Mouse (Mus musculus) forebrain, embryonic 15.5 days (tissue): ENCODE results near the gene Nceh1. TPM values are rescaled to one million over a fixed set of nuclear protein-coding genes. Genes with fewer than 3 reads are reported as not detected.
A peak's percentile ranks its signal among the peaks of the same experiment; 100 is the strongest.
"Not testable (repeated sequence)": the region's sequence is repeated elsewhere in the genome, so short reads cannot be mapped to it uniquely, and the experiment has no call there.

Experiments used
- ATAC-seq: fragments of 200-750 bp; cut with Nextera tagmentation; replicated peaks from 2 replicates; pipeline ENCODE4 v1.8.0; 2017; ENCODE audit warnings: mild to moderate bottlenecking, moderate TSS enrichment, moderate library complexity
- H3K27ac ChIP-seq: fragments of 300-500 bp; sonication (generic); replicated peaks from 2 replicates; pipeline ENCODE4 v1.5.1; 2015; ENCODE audit warnings: mild to moderate bottlenecking, inconsistent platforms
- H3K27me3 ChIP-seq: fragments of 300-500 bp; sonication (generic); 2 replicates; pipeline ENCODE4 v1.6.1; 2015; ENCODE audit warnings: inconsistent platforms
- H3K36me3 ChIP-seq: fragments of 300-500 bp; sonication (generic); 2 replicates; pipeline ENCODE4 v1.6.1; 2015; ENCODE audit warnings: mild to moderate bottlenecking, inconsistent platforms
- H3K4me1 ChIP-seq: fragments of 300-500 bp; sonication (generic); 2 replicates; pipeline ENCODE4 v1.6.1; 2015; ENCODE audit warnings: inconsistent platforms
- H3K4me2 ChIP-seq: fragments of 300-500 bp; sonication (generic); replicated peaks from 2 replicates; pipeline ENCODE4 v1.6.1; 2015; ENCODE audit warnings: mild to moderate bottlenecking, inconsistent platforms
- H3K4me3 ChIP-seq: fragments of 300-500 bp; sonication (generic); 2 replicates; pipeline ENCODE4 v1.5.1; 2015; ENCODE audit warnings: mild to moderate bottlenecking, inconsistent platforms
- H3K9ac ChIP-seq: fragments of 300-500 bp; sonication (generic); replicated peaks from 2 replicates; pipeline ENCODE4 v1.6.1; 2015; ENCODE audit warnings: mild to moderate bottlenecking, inconsistent platforms
- H3K9me3 ChIP-seq: fragments of 300-500 bp; sonication (generic); 2 replicates; pipeline ENCODE4 v1.6.1; 2016; ENCODE audit warnings: inconsistent platforms
- WGBS: fragments of 180-500 bp; shearing (Covaris S2); methylation state at CpG from one replicate; pipeline ENCODE4 v1.1.7; 2015; ENCODE audit warnings: mixed read lengths; 5-methylcytosine and 5-hydroxymethylcytosine counted together
- polyA plus RNA-seq: library from polyadenylated mRNA; unstranded; fragments of >200 nt; fragmentation: Nextera tagmentation; extraction: Ambion mirVana; gene quantifications from 2 replicates; pipeline ENCODE4 v1.2.1, GENCODE M21; 2015

Nceh1 gene
- polyA plus RNA-seq, 1 experiment from 2014 or later = 7.2 TPM

DNA sequence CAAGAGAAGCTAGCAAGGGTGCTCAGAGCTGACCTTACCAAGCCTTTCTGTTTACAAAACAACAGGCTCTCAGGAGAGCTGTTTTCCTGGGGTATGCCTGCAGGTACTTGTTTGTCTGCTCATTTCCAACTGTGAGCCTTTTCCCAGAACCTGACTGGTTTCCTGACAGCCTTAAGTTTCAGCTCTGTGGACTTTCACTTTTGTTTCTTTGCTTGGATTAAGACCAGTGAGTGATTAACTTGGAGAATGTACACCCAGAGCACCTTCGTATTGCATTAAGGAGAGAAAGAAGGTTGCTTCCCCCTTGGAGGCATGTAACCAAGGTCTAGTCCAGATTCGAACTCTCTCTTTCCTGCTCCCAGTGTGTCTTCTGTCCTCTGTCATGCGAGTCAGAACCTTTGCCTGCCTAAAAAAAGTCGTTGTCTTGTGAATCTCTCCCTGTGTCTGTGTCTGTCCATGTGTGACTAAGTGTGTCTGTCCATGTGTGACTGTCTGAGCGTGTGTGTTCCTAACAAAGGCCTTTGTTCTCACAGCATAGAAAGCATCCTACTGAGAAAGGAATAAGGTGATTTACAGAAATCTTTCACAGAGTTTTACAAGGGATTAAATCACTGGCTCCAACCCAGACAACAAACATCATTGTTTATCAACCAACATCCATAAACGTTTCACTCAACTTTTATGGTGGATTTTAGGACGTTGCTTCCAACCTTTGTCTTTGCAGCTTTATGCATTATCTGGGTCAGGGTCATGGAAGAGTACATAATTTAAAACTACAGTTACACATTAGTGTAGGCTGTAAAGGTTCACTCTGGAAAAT lies 90.4 kb downstream of the Nceh1 start:
- no peaks in the 10 kb centered on the region for H3K27me3 ChIP-seq
- no peaks in the 10 kb centered on the region for H3K9me3 ChIP-seq
- H3K4me2 ChIP-seq = no peak overlapping the region
- H3K4me1 ChIP-seq = no peaks in the 10 kb centered on the region
- H3K4me3 ChIP-seq = no peak overlapping the region
- H3K36me3 ChIP-seq = no peaks in the 10 kb centered on the region
- no peak for ATAC-seq
- WGBS = 19% methylated on average over 7 of the region's 7 CpGs
- H3K9ac ChIP-seq = no peak overlapping the region
- H3K27ac ChIP-seq = no peak overlapping the region

DNA sequence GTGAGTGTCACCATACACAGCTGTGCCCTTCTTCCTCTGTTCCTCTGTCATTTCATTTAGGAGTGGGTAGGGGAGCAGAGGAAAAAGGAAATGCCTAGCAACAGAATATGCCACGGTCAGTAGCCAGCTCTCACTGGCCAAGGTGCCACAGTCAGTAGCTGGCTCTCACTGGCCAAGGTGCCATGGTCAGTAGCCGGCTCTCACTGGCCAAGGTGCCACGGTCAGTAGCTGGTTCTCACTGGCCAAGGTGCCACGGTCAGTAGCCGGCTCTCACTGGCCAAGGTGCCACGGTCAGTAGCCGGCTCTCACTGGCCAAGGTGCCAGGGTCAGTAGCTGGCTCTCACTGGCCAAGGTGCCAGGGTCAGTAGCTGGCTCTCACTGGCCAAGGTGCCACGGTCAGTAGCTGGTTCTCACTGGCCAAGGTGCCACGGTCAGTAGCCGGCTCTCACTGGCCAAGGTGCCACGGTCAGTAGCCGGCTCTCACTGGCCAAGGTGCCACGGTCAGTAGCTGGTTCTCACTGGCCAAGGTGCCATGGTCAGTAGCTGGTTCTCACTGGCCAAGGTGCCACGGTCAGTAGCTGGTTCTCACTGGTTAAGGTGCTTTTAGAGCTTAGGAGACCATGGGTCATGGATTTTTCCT lies 96.6 kb downstream of the Nceh1 start:
- ATAC-seq, H3K27me3 ChIP-seq, H3K4me1 ChIP-seq, H3K9ac ChIP-seq, H3K9me3 ChIP-seq, H3K4me3 ChIP-seq, H3K27ac ChIP-seq, H3K36me3 ChIP-seq, H3K4me2 ChIP-seq: not testable (repeated sequence)
- WGBS = 97% methylated on average over 14 of the region's 14 CpGs

DNA sequence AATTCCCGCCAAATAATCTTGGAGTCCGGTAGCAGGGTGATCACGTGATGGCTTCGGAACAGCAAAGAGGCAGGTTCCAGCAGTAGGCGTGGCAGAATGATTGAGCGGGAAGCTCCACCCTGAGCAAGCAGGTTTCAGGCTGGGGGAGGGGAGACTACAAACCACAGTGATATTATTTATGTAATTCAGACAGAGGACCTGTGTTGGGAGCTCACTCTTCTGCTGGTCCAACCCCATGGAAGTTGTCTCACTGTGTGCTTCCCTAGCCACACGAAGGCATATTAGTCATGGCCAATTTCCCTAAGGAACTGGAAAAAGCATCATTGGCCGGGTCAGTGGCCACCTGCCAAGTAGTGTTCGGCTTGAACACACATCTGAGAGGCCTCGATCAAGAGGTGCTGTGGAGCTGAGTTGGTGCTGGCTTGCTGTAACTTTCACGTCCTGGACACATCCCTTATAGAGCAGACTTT lies 97.5 kb downstream of the Nceh1 start:
- Histone ChIP-seq H3K4me2 (no peak overlapping the region), H3K36me3 (no peaks in the 10 kb centered on the region), H3K4me3 (no peak overlapping the region), H3K4me1 (peaks cover 9% of the 10 kb centered on the region), H3K27me3 (no peaks in the 10 kb centered on the region), H3K27ac (no peak overlapping the region), H3K9me3 (no peaks in the 10 kb centered on the region), H3K9ac (no peak overlapping the region)
- 63% methylated on average over 11 of the region's 11 CpGs for WGBS
- ATAC-seq = no peak

DNA sequence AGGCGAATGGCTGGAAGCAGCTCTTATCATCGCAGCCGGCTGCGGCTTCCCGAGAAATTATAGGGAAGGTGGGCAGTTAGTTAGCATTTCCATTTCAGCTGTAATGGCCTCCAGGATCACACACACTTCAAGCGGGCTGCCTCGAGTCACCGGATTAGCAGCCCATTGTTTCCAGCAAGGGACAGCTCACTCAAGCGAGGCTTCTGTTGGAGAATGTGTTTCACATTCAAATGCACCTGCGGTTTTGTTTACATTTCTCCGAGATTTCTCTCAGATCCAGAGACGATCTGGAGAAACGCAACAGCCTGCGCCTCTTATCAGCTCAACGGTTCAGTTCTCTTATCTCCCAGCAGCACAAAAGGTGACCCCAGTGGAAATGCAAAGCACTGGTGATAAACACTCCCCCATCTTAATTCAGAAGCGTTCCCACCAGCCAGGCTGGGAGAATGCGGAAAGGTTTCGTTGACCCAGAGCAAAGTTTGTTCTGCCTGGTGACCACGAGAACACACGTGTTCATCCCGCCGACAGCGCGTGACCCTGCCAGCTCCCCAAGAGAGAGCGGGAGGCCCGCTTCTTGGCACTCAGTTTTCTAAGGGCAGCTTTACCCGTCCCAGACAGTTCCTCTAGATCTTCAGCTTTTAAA lies 100.4 kb downstream of the Nceh1 start:
- 2% methylated on average over 27 of the region's 27 CpGs for WGBS
- Histone ChIP-seq H3K27ac (no peak overlapping the region), H3K27me3 (no peaks in the 10 kb centered on the region), H3K9ac (0 out of 2 replicates have a peak overlapping the region, but pooled peaks have one; percentile 26), H3K9me3 (no peaks in the 10 kb centered on the region), H3K4me1 (peaks cover 9% of the 10 kb centered on the region), H3K36me3 (no peaks in the 10 kb centered on the region), H3K4me2 (peak overlapping the region; percentile 57), H3K4me3 (peak overlapping the region; percentile 30)
- ATAC-seq = peak; percentile 53

DNA sequence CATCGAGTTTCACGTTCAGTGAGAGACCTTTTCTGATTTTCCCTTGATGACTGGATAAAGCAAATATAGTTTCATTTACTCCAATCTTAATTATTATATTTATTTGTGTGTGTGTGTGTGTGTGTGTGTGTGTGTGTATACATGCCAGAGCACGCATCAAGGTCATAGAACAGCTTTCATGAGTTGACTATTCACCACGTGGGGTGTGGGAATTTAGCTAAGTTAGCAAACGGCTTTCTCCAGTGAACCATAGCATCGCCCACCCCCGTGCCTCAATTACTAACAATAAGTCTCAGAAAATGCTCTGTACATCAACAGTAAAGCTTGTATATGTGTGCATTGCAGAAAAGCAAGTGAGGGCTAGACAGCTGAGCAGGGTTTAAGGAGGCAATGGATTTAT lies 101.0 kb downstream of the Nceh1 start:
- Histone ChIP-seq H3K4me3 (no peak overlapping the region), H3K9ac (no peak overlapping the region), H3K27ac (no peak overlapping the region), H3K4me2 (peak overlapping the region; percentile 57), H3K9me3 (no peaks in the 10 kb centered on the region), H3K4me1 (peaks cover 9% of the 10 kb centered on the region), H3K27me3 (no peaks in the 10 kb centered on the region), H3K36me3 (no peaks in the 10 kb centered on the region)
- 43% methylated on average over 7 of the region's 7 CpGs for WGBS
- ATAC-seq = 0 out of 2 replicates have a peak, but pooled peaks have one; percentile 33

DNA sequence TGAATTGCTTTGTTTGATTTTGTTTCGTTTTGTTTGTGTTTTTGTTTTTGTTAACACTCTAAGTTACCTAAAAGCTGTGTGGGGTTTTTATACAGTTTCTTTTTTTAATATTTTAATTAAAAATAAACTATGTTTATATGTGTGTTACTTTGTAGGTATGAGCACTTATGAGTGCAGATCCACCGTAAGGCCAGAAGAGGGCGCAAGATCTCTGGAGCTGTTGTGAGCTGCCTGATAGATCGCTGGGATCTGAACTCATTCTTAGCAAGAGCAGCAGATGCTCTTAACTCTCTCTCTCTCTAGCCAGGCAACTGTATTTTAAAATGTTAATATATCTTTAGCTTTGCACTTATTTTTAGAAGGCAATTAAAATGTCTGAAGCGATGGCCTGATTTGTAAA lies 101.5 kb downstream of the Nceh1 start:
- no peak overlapping the region for H3K4me2 ChIP-seq
- no peaks in the 10 kb centered on the region for H3K9me3 ChIP-seq
- H3K4me3 ChIP-seq = no peak overlapping the region
- peaks cover 9% of the 10 kb centered on the region for H3K4me1 ChIP-seq
- WGBS = 90% methylated on average over 5 of the region's 5 CpGs
- ATAC-seq = no peak
- H3K36me3 ChIP-seq = no peaks in the 10 kb centered on the region
- H3K27me3 ChIP-seq = no peaks in the 10 kb centered on the region
- H3K9ac ChIP-seq = no peak overlapping the region
- no peak overlapping the region for H3K27ac ChIP-seq

DNA sequence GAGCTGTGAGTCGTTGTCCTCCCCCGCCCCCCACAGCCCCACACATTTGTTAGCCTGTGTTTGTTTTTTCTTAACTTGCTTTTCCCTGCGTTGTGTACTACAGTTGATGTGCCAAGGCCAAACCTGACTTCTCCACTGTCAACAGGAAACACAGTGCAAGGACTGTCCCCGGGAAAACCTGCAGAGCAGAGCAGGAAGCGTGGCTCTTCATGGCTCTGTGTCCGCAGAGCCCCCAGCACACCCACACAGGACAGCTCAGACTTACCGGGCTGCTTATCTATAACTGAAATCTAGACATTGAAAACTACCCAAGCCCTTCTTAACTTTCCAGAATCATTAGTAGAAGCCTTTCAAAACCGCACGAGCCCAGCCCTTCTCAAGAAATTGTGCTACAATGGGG lies 102.3 kb downstream of the Nceh1 start:
- no peak for ATAC-seq

DNA sequence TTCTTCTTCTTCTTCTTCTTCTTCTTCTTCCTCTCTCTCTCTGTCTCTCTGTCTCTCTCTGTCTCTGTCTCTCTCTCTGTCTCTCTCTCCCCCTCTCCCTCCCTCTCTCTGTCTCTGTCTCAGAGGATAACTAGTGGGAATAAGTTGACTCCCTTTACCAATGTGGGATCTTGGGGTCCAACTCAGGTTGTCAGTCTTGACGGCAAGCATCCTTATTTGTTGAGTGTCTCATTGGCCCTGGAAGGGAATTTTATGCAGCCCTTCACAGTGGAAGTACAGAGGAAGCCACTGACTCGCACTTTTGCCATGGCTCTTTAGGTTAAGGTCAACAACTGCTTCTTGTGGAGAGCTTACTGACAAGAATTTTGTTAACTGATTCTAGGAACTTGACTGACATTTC lies 105.5 kb downstream of the Nceh1 start:
- WGBS = 80% methylated on average over 2 of the region's 2 CpGs
- Histone ChIP-seq H3K27ac (no peak overlapping the region), H3K9ac (no peak overlapping the region), H3K4me3 (no peak overlapping the region), H3K4me1 (peaks cover 3% of the 10 kb centered on the region), H3K36me3 (no peaks in the 10 kb centered on the region), H3K4me2 (no peak overlapping the region), H3K27me3 (no peaks in the 10 kb centered on the region), H3K9me3 (no peaks in the 10 kb centered on the region)
- ATAC-seq = no peak

More for the DNA sequence above, 102.3 kb downstream of the Nceh1 start:
- H3K4me2 ChIP-seq = no peak overlapping the region
- H3K4me1 ChIP-seq = peaks cover 9% of the 10 kb centered on the region
- H3K9me3 ChIP-seq = no peaks in the 10 kb centered on the region
- H3K27ac ChIP-seq = no peak overlapping the region
- no peak overlapping the region for H3K4me3 ChIP-seq
- 88% methylated on average over 9 of the region's 9 CpGs for WGBS
- no peak overlapping the region for H3K9ac ChIP-seq
- no peaks in the 10 kb centered on the region for H3K36me3 ChIP-seq
- no peaks in the 10 kb centered on the region for H3K27me3 ChIP-seq

DNA sequence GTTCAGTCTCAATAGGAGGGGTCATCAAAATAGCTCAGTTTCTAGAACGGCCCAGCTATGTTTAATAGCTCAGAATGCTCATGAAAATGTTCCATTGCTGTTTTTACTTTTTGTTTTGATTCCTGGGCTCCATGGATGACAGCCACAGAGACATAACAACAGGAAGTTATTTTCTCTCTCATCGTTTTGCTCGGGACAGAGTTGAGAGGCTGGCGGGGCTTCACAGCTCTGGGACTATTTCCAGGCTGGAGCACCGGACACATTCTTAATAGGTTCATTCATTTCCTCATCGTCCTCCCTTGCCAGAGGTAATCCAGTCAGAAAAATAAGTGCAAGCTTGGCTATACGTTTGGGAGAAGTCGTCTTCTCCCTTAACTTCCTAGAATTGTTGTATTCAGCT lies 106.1 kb downstream of the Nceh1 start:
- no peaks in the 10 kb centered on the region for H3K36me3 ChIP-seq
- H3K27ac ChIP-seq = no peak overlapping the region
- ATAC-seq = no peak
- H3K9ac ChIP-seq = no peak overlapping the region
- H3K9me3 ChIP-seq = no peaks in the 10 kb centered on the region
- 57% methylated on average over 8 of the region's 8 CpGs for WGBS
- no peak overlapping the region for H3K4me2 ChIP-seq
- no peaks in the 10 kb centered on the region for H3K4me1 ChIP-seq
- H3K27me3 ChIP-seq = no peaks in the 10 kb centered on the region
- no peak overlapping the region for H3K4me3 ChIP-seq

DNA sequence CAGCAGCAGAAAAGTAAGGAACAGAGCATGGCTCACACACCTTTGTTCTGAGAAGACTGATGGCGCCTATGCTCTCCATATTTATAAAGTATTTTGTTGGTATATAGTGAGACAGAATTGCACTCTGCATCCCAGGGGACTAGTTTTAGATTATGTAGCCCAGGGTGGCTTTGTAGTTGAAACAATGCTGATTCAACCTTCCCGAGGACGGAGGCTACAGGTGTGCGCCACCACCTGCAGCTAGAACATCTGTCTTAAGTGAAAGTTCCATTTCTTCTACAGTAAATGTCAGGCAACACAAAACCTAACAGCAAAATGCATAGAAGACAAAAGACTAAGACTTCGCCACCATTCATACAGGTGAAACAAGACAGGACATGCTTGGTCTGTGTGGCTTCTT lies 107.5 kb downstream of the Nceh1 start:
- no peaks in the 10 kb centered on the region for H3K9me3 ChIP-seq
- WGBS = 88% methylated on average over 5 of the region's 5 CpGs
- no peak overlapping the region for H3K4me2 ChIP-seq
- H3K27me3 ChIP-seq = no peaks in the 10 kb centered on the region
- H3K4me3 ChIP-seq = no peak overlapping the region
- H3K36me3 ChIP-seq = no peaks in the 10 kb centered on the region
- no peak overlapping the region for H3K9ac ChIP-seq
- H3K4me1 ChIP-seq = no peaks in the 10 kb centered on the region
- no peak for ATAC-seq
- no peak overlapping the region for H3K27ac ChIP-seq

DNA sequence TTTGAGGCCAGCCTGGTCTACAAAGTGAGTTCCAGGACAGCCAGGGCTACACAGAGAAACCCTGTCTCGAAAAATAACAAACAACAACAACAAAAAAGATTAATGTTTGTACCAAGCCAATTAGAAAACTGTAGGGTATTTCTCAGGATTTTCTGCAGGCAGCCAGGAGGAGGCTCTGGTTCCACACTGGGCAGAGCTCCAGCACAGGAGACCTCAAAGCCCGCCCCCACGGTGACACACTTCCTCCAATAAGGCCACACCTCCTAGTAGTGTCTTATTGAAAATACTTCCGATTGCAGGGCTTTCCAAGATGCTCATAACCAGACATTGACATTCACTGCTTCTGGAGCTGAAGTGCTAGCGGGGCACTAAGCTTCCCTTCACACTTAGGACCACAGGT lies 108.2 kb downstream of the Nceh1 start:
- not testable (repeated sequence) for ATAC-seq, H3K9ac ChIP-seq, H3K27ac ChIP-seq, H3K4me3 ChIP-seq, H3K27me3 ChIP-seq, H3K9me3 ChIP-seq, H3K4me1 ChIP-seq, H3K4me2 ChIP-seq, H3K36me3 ChIP-seq
- 89% methylated on average over 5 of the region's 5 CpGs for WGBS

DNA sequence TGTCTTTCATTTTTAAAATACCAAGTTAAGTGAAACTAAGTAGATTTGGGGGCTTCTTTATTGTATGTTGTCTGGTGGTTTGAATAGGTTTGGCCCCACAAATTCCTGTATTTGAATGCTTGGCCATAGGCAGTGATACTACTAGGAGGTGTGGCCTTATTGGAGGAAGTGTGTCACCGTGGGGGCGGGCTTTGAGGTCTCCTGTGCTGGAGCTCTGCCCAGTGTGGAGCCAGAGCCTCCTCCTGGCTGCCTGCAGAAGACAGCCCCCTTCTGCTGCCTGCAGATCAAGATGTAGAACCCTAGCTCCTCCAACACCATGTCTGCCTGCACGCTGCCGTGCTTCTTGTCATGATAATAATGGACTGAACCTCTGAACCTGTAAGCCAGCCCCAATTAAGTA lies 108.6 kb downstream of the Nceh1 start:
- ATAC-seq, H3K4me1 ChIP-seq, H3K27me3 ChIP-seq, H3K27ac ChIP-seq, H3K9me3 ChIP-seq, H3K9ac ChIP-seq, H3K36me3 ChIP-seq, H3K4me2 ChIP-seq, H3K4me3 ChIP-seq: not testable (repeated sequence)
- WGBS = 88% methylated on average over 4 of the region's 4 CpGs
